Mouse (Mus musculus) right cerebral cortex, adult 18-20 months (tissue): ENCODE data around the gene Trip10.

ENCODE experiments used
- DNase-seq: peaks from one replicate; pipeline ENCODE4 v3.0.0; 2022; ENCODE audit warnings: mixed read lengths

The Trip10 gene

GRCm38 (mm10) chr17:57235803-57236202 is 13.5 kb upstream of the Trip10 start:
- DNase-seq = no peak

DNA sequence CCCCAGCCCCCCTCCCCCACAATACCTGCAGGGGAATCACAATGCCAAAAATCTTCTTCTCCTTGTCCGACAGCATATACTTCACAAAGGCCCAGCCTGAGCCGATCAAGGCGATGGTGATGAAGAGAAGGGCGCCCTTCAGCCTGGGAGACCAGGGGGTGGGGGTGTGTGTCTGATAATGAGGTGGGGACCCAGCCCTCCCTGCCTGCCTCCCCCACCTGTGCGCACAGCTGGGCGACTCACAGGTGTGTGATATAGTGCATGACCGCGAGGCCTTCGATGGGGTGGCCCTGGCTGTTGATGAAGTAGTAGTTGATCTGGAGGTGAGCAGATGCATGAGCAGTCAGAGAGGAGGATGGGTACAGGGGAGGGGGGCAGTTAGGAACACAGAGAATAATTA is 12.1 kb upstream of the Trip10 start:
- DNase-seq = no peak

DNA sequence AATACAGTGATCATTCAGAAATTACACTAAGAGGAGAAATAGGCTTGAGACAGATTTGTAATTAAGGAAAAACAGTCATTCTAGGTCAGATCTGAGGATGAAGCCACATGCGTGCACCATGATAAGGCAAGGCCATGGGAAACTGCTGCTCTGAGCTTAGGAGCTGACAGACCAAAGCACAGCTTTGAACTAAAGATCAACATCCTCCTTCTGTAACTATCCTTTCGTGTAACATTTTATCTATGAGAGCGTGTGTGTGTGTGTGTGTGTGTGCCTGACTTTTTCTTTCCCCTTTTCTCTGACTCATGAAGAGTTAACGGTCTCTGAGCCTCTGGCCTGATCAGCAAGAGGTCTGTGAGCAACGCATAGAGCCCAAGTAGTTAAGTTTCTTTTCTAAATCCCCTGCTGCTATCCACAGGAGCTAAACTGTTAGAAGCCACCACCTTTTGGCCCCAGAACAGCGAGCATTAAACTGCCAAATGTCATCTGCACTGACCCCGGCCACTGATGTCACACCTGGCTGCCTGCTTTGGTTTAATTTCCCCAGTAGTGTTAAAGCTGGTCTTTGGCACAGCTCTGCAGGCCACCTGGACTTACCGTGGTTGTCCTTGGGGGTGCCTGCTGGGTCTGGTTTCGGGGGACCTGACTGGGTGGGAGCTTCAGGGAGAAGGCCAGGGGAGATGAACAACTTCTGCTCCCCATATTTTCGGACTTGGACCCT is 5.4 kb upstream of the Trip10 start:
- DNase-seq = no peak

DNA sequence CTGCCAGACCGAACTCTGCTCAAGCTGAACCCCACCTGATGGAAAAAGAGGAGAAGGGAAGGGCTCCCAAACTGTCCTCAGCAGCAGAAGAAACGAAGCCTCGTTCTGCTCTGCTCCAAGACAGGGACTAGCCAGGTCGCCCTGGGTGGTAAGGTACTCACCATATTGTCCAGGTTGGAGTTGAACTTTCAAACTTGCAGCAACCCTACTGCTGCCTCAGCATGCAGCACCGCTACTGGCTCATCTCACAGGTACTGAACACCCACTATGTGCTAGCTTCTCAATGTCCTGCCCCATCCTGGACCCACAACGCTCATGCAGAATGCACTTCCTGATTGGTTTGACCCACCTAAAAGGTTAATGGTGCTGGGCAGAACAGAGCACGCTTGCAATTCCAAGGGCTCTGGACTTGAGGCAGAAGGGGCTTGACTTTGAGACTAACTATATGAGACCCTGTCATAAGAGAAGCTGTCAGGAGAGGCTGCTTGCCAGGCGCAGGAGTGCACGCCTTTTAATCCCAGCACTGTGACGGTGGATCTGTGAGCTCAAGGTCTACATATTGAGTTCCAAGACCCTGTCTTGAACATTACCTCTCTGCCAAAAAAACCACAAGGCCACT is 3.8 kb upstream of the Trip10 start:
- DNase-seq = no peak

DNA sequence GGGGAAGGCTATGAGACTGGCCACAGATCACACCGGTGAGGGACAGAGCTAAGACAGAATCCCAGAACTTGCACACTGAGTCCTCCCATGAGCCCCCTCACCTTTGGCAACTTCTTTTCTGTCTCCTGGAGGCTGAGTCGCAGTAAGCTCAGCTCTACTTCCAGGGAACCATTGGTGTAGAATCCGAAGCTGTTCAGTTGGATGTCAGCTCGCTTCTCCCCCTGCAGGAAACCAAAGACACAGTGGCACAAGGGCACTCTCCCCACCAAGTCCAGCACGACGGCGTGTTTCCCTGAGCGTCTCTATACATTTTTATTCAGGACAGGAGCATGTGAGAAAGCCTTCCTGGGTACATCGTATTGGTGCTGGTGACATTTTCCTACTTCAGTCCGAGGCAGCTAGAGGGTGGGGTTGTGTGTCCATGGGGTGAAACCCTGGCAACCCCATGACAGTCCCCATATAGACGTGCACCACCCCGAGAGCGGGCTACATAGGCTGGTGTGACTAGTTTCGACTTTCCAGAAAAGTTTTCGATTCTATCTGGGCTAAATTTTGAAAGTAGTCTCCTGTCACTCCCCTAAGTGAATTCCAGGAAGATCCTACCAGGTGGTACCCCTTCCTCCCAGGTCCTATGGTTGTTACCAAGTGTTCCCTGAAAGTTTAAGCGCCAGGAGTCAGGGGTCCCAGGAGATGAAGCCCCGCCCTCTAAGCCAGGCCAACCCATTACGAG is 2.4 kb upstream of the Trip10 start:
- DNase-seq = no peak

- peak; percentile 98 for DNase-seq
These were observed 1.7 kb upstream of the Trip10 start for GRCm38 (mm10) chr17:57247393-57248200.

- peak; percentile 93 for DNase-seq
These were observed 1.0 kb upstream of the Trip10 start, which contains the start of gene Gpr108 for GRCm38 (mm10) chr17:57248201-57248699. Gpr108 (minus strand) TSS chr17:57248446.

DNA sequence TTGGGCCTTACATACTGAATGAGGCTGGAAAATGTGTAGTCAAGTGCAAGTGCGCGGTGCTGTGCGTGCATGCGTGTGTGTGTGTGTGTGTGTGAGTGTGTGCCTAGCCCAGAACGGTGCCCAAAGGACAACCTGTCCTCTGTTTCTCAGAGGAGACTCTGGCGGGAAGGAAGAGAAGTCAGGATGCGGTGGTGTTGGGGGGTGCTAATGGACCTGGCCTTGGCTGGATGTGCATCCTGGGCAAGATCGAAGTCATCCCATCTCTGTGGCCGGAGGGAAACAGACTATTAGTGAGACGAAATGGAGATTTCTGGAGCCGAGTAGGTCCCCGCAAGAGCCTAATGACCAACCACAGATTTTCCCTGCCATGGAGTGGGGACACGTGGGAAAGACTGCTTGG is 484 bp upstream of the Trip10 start:
- DNase-seq = no peak

GRCm38 (mm10) chr17:57250461-57251160 is 1.4 kb downstream of the Trip10 start:
- DNase-seq = no peak

GRCm38 (mm10) chr17:57251431-57251830 is 2.2 kb downstream of the Trip10 start:
- DNase-seq = no peak

- DNase-seq = no peak
These were observed 4.1 kb downstream of the Trip10 start for GRCm38 (mm10) chr17:57253306-57253705.

GRCm38 (mm10) chr17:57255354-57255753 is 6.1 kb downstream of the Trip10 start:
- no peak for DNase-seq

DNA sequence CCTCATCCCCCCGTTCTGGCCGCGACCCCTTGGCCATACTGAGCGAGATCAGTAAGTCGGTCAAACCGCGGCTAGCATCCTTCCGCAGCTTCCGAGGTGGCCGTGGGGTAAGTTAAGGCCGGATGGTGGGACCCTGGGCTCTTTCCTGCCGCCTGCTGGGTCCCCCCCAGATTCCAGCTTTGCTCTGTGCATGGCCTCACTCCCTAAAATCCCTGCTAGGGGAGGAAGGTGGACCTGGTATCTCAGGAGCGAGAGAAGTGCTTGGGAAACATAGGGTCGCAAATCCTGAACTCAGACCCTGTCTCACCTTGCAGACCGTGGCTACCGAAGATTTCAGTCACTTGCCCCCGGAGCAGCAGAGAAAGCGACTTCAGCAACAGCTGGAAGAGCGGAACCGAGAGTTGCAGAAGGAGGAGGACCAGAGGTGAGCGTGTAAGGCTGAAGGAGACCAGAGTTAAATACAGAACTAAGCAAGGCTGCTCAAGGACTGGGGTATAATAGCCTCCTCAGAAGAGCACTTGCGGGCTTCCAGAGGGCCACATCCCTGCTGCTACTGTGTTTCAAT is 7.7 kb downstream of the Trip10 start:
- DNase-seq = no peak

DNA sequence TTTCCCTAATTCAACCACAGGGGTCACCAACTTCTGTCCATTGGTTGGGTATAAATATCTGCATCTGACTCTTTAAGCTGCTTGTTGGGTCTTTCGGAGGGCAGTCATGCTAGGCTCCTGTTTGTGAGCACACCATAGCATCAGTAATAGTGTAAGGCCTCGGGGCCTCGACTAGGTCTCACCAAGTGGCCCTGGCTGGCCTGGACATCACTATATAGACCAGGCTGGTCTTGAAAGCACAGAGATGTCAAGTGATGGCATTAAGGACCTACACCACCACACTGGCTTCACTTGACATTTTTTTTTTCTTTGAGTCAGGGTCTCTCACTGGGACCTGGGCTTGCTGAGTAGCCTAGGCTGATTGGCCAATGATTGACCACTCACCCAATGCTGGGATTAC is 8.9 kb downstream of the Trip10 start:
- DNase-seq = no peak

DNA sequence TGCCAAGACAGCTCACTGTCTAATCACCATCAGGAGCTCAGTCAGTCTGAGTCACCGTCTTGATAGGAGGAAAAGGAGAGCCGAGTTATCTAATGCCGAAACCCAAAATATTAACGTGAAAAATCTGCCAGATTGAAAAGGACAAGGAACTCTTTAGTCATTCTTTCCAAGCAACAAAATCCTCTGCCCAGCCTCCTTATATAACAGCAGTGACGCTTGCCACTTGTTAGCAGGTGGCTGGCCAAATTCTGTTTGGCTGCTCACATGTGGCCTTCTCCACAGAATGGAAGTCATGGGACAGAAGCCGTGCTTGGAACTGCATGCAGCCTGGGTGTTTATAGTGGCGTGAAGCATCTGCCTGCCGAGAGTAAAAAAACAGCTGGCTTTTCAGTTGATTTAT is 10.5 kb downstream of the Trip10 start:
- no peak for DNase-seq

DNA sequence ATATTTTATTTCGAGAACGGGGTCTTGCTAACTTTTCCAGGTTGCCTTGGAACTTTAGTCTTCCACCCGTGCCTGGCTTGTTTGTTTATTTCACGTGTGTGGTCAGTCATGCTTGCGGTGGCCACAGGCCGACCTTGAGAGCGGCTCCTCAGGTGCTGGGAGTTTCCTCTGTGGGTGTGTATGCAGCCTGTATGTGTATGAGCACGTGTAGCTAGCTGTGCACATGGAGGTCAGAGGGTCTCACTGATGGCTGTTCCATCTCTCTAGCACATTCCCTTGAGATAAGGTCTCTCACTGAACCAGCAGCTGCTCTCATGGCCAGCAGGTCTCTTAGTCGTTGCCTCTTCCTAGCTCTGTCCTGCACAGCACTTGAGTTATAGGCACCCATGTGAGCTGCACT is 11.1 kb downstream of the Trip10 start:
- no peak for DNase-seq

GRCm38 (mm10) chr17:57261286-57261685 is 12.0 kb downstream of the Trip10 start:
- DNase-seq = no peak

- no peak for DNase-seq
These were observed 12.5 kb downstream of the Trip10 start for GRCm38 (mm10) chr17:57261796-57262195.

GRCm38 (mm10) chr17:57262901-57263550 is 13.8 kb downstream of the Trip10 start:
- no peak for DNase-seq

GRCm38 (mm10) chr17:57264164-57264563 is 14.9 kb downstream of the Trip10 start:
- no peak for DNase-seq
